ENCODE assay signal across 18 mouse cellular contexts in genomic region chr10:23230863-23231262, GRCm38 (mm10).
"Had no signal": no experiment of that assay in that cellular context is flagged by ENCODE, and none has a peak within 500 bp of the region (broad histone marks: within the 10 kb centered on the region; RNA-seq: fewer than 3 reads in every experiment).

No protein-coding gene starts in this region.

- H3K4me3 ChIP-seq: layer of hippocampus, adult 2 months; left cerebral cortex, adult 2 months; liver, embryonic 13.5 days; midbrain, embryonic 12.5 days; neural tube, embryonic 12.5 days; neural tube, embryonic 15.5 days had no signal

- H3K9me3 ChIP-seq: liver, embryonic 13.5 days; midbrain, embryonic 12.5 days; neural tube, embryonic 12.5 days; neural tube, embryonic 15.5 days had no signal

- H3K27me3 ChIP-seq: liver, embryonic 13.5 days; midbrain, embryonic 12.5 days; neural tube, embryonic 12.5 days; neural tube, embryonic 15.5 days had no signal

- H3K4me2 ChIP-seq: liver, embryonic 13.5 days; midbrain, embryonic 12.5 days; neural tube, embryonic 12.5 days; neural tube, embryonic 15.5 days had no signal

- H3K36me3 ChIP-seq: liver, embryonic 13.5 days; midbrain, embryonic 12.5 days; neural tube, embryonic 12.5 days; neural tube, embryonic 15.5 days had no signal

- DNase-seq: kidney, adult 9 months; kidney, postnatal 25 days; layer of hippocampus, adult 9-11 months; liver, embryonic 13.5 days; lung, adult 2 months; lung, postnatal 14 days; lung, postnatal 4 days; retina, postnatal 1 day; right cerebral cortex, postnatal 25 days; thymus, adult 18-20 months; thymus, postnatal 36 days had no signal

- H3K9ac ChIP-seq: liver, embryonic 13.5 days; midbrain, embryonic 12.5 days; neural tube, embryonic 12.5 days; neural tube, embryonic 15.5 days had no signal

- H3K27ac ChIP-seq: kidney, postnatal 0 days; layer of hippocampus, adult 2 months; left cerebral cortex, adult 2 months; liver, embryonic 13.5 days; midbrain, embryonic 12.5 days; neural tube, embryonic 12.5 days; neural tube, embryonic 15.5 days had no signal

- H3K4me1 ChIP-seq: liver, embryonic 13.5 days; midbrain, embryonic 12.5 days; neural tube, embryonic 12.5 days; neural tube, embryonic 15.5 days had no signal

- ATAC-seq: midbrain, embryonic 16.5 days had no signal
